Mouse (Mus musculus) MN1 (cell line): ENCODE measurements around the gene Dab2.

Source experiments
- DNase-seq: peaks from one replicate; pipeline ENCODE4 v3.0.0-alpha.2; 2016; ENCODE audit warnings: low spot score

Dab2 gene

DNA sequence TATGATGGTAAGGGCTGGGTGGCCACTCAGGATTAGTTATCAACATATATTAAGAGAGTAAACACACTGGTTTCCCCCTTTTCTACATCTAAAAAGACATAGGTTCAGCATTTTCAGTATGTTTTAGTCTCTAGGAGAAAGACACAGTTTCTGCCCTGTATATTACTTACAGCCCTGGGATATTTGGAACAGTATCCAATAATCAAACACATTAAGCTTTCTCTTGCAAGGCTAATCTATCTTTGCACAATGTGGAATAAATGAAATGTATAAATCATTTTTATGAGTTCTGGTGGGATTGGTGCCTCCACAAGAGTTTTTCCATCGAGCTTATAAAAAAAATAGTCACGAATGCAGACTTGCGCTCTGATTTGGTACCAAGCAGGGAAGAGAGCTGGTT lies 169.8 kb downstream of the Dab2 start:
- no peak for DNase-seq

DNA sequence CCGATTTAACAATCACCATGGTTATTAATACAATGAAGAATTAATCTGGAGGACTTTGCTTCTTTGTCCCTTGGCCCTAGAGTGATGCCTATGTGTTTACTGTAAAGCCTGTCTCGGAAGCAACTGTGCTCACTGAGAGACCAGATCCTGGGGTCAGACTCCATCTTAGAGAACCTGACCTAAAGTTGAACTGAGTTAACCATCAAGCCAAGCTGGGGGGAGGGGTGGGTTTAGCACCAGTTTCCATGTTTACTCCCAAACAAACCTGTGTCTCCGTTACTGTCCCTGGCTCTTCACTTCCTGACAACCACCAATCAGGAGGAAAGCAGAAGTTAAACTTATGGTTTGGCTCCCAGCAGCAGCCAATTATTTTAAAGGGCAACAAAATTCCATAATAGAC lies 184.0 kb downstream of the Dab2 start:
- no peak for DNase-seq
